Mouse (Mus musculus) lung, embryonic 14.5 days (tissue): ENCODE data around the gene Crygb. TPM values are rescaled to one million over a fixed set of nuclear protein-coding genes. Genes with fewer than 3 reads are reported as not detected.

Source experiments
- ATAC-seq: fragments of 200-750 bp; cut with Nextera tagmentation; 2 replicates; pipeline ENCODE4 v1.8.0; 2017; ENCODE audit warnings: mild to moderate bottlenecking, moderate TSS enrichment, moderate library complexity; ENCODE audit not compliant: insufficient read depth
- DNase-seq: peaks from one replicate; pipeline ENCODE4 v3.0.0-alpha.2; 2015
- H3K27ac ChIP-seq: fragments of 300-500 bp; sonication (generic); 2 replicates; pipeline ENCODE4 v1.5.1; 2014; ENCODE audit warnings: low read depth, mild to moderate bottlenecking, moderate library complexity
- H3K27me3 ChIP-seq: fragments of 300-500 bp; sonication (generic); 2 replicates; pipeline ENCODE4 v1.6.1; 2014; ENCODE audit warnings: low read length, control low read depth; ENCODE audit not compliant: insufficient read depth
- H3K36me3 ChIP-seq: fragments of 300-500 bp; sonication (generic); 2 replicates; pipeline ENCODE4 v1.6.1; 2014; ENCODE audit warnings: control low read depth; ENCODE audit not compliant: insufficient read depth
- H3K4me1 ChIP-seq: fragments of 300-500 bp; sonication (generic); 2 replicates; pipeline ENCODE4 v1.6.1; 2014; ENCODE audit warnings: antibody characterized with exemption, control low read depth; ENCODE audit not compliant: insufficient read depth
- H3K4me2 ChIP-seq: fragments of 300-500 bp; sonication (generic); 2 replicates; pipeline ENCODE4 v1.6.1; 2014; ENCODE audit warnings: mild to moderate bottlenecking
- H3K4me3 ChIP-seq: fragments of 300-500 bp; sonication (generic); 2 replicates; pipeline ENCODE4 v1.5.1; 2014; ENCODE audit warnings: low read depth, low read length
- H3K9ac ChIP-seq: fragments of 300-500 bp; sonication (generic); 2 replicates; pipeline ENCODE4 v1.6.1; 2014
- H3K9me3 ChIP-seq: fragments of 300-500 bp; sonication (generic); 2 replicates; pipeline ENCODE4 v1.6.1; 2016; ENCODE audit warnings: low read depth, low read length, control low read depth
- CTCF ChIP-seq: IDR thresholded peaks from 2 replicates; pipeline ENCODE4 v1.5.1; 2016; ENCODE audit warnings: antibody characterized with exemption, low read depth
- WGBS: fragments of 180-500 bp; shearing (Covaris S2); extraction: QIAGEN DNeasy Blood & Tissue Kit; methylation state at CpG from one replicate; pipeline ENCODE4 v1.1.7; 2014; 5-methylcytosine and 5-hydroxymethylcytosine counted together
- polyA plus RNA-seq: library from polyadenylated mRNA; unstranded; fragments of >200 nt; fragmentation: Nextera tagmentation; extraction: Ambion mirVana; gene quantifications from 2 replicates; pipeline ENCODE4 v1.2.1, GENCODE M21; 2014

Crygb gene
- polyA plus RNA-seq, 1 experiment from 2014 or later = not detected

DNA sequence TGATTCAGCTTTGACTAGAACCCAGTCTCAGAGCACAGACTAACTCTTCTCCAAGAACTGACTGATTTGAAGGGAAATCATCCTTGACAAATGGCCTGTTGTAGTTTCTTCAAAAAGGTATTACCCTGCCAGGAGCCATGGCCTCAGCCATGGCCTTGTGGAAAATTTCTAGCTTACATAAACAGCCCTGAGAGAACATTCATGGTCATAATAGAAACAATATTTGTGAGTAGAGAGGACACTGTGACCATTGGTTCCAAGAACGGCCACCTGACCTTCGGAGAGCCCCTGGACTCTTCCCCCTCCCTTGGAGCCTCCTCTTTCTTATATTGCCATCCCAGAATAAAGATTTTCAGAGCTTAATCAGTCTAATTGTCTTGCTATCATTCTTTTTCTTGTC, 38.7 kb downstream of the Crygb start:
- Histone ChIP-seq H3K27me3 (no peaks in the 10 kb centered on the region), H3K27ac (no peak overlapping the region), H3K4me2 (no peak overlapping the region), H3K36me3 (no peaks in the 10 kb centered on the region), H3K9me3 (no peaks in the 10 kb centered on the region), H3K9ac (no peak overlapping the region), H3K4me3 (no peak overlapping the region), H3K4me1 (no peaks in the 10 kb centered on the region)
- DNase-seq (no peak), ATAC-seq (no peak)
- WGBS = 83% methylated on average over 2 of the region's 2 CpGs
- no peak for TF ChIP-seq CTCF

DNA sequence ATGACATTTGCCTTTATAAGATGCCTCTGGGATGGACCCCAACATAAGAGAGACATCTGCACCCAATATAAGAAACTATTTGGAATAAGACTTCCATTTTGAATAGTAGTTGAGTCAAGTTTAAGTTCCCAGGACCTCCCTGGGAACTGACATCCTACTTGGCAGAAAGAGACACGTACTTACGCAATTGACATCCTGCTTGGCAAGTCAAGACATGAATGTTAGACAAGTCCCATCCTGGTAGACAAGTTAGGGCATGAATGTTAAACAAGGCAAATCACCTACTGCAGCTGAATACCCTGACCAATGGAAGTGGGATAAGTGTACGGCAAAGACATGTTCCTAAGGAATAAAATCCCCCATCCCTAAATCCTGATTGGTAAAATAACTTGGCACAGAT, 40.3 kb downstream of the Crygb start:
- H3K9ac ChIP-seq = no peak overlapping the region
- H3K36me3 ChIP-seq = no peaks in the 10 kb centered on the region
- WGBS = 90% methylated on average over 3 of the region's 3 CpGs
- no peaks in the 10 kb centered on the region for H3K9me3 ChIP-seq
- ATAC-seq = no peak
- TF ChIP-seq CTCF = no peak
- H3K4me1 ChIP-seq = no peaks in the 10 kb centered on the region
- no peaks in the 10 kb centered on the region for H3K27me3 ChIP-seq
- DNase-seq = no peak
- no peak overlapping the region for H3K27ac ChIP-seq
- no peak overlapping the region for H3K4me3 ChIP-seq
- no peak overlapping the region for H3K4me2 ChIP-seq

DNA sequence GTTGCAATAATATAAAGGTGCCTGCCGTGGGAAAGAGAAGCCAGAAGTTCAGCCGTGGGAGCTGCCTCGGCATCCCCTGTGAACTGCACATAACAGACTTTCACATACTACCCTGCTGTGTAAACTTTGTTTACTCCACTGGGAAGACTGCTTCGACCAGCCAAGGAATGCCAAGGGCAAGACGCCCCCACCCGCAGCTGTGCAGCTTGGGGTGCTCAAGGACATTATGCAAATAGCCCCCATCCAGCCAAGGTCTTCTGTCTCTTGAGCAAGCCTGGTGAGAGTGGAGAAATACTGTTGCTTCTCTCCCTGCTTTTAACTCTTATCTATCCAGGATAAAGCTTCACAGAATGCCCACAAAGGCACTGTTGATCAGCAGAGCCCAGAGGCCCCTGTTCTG, 41.3 kb downstream of the Crygb start:
- Histone ChIP-seq H3K4me1 (no peaks in the 10 kb centered on the region), H3K4me2 (no peak overlapping the region), H3K36me3 (no peaks in the 10 kb centered on the region), H3K9me3 (no peaks in the 10 kb centered on the region), H3K9ac (no peak overlapping the region), H3K4me3 (no peak overlapping the region), H3K27ac (no peak overlapping the region), H3K27me3 (no peaks in the 10 kb centered on the region)
- no peak for DNase-seq
- whole genome bisulfite sequencing = 63% methylated on average over 6 of the region's 6 CpGs
- ATAC-seq = no peak
- TF ChIP-seq CTCF = no peak

DNA sequence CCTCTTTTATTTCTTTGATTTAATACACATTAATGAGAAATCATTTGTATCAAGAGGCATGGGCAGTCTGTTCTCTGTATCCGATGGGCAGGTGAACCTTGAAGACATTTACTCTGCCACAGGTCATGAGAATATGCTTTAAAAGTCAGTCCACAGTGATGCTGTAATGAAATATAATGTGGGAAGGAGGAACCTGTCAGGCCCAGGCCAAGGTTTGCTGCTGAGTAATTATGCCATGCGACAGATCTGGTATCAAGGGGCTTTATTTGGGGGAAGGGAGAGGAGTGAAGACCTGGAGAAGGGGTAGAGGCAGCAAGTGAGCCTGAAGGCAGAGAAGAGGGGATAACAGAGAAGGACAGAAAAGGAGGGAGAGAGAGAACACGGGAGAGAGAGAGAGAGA, 42.4 kb downstream of the Crygb start:
- no peak for TF ChIP-seq CTCF
- no peaks in the 10 kb centered on the region for H3K9me3 ChIP-seq
- H3K4me1 ChIP-seq = no peaks in the 10 kb centered on the region
- ATAC-seq (no peak), DNase-seq (no peak)
- no peak overlapping the region for H3K9ac ChIP-seq
- H3K4me3 ChIP-seq = no peak overlapping the region
- no peak overlapping the region for H3K27ac ChIP-seq
- no peaks in the 10 kb centered on the region for H3K27me3 ChIP-seq
- no peak overlapping the region for H3K4me2 ChIP-seq
- no peaks in the 10 kb centered on the region for H3K36me3 ChIP-seq
- 64% methylated on average over 3 of the region's 3 CpGs for WGBS

DNA sequence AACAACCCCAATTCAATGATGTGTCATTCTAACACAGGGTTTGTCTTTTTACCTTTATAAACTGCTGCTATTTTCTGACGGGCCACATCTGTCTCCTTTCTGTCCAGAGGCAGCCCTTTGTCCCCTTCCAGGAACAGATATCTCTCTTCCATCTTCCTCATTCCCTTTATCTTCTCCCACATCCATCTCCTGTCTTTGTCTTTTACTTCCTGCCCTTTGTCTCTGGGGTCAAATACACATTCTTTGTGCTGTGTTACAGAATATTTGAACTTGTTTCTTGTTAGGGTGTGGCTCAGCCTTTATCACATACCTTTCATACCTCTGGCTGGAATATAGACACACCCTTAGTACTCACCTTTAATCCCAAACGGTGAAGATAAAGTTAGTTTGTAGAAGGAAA, 44.5 kb downstream of the Crygb start:
- Histone ChIP-seq H3K4me1 (no peaks in the 10 kb centered on the region), H3K4me2 (no peak overlapping the region), H3K4me3 (no peak overlapping the region), H3K36me3 (no peaks in the 10 kb centered on the region), H3K9ac (no peak overlapping the region), H3K9me3 (no peaks in the 10 kb centered on the region), H3K27me3 (no peaks in the 10 kb centered on the region), H3K27ac (no peak overlapping the region)
- DNase-seq (no peak), ATAC-seq (no peak)
- 27% methylated on average over 2 of the region's 2 CpGs for WGBS
- no peak for TF ChIP-seq CTCF

DNA sequence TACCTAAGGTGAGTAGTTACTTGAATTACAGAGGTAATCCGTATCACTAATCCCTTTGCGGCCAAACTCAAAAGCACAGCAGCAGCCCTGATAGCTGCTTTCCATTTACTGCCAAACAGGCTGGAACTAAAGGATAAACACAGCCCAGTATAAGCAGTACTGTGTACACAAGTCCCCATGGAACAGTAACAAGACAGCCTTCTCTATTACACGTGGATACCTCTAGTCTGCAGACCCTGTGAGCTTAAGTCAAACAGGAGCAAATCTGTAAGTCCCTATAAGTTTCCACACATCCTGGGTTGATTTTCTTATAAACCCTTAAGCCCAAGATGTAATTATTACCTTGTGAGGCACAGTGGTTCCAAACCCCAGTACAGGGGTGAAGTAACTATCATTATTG, 46.6 kb downstream of the Crygb start:
- Histone ChIP-seq H3K4me2 (no peak overlapping the region), H3K9ac (no peak overlapping the region), H3K9me3 (no peaks in the 10 kb centered on the region), H3K27me3 (no peaks in the 10 kb centered on the region), H3K4me3 (no peak overlapping the region), H3K4me1 (no peaks in the 10 kb centered on the region), H3K27ac (no peak overlapping the region), H3K36me3 (no peaks in the 10 kb centered on the region)
- 37% methylated on average over 3 of the region's 3 CpGs for WGBS
- no peak for DNase-seq
- no peak for ATAC-seq
- TF ChIP-seq CTCF = no peak

DNA sequence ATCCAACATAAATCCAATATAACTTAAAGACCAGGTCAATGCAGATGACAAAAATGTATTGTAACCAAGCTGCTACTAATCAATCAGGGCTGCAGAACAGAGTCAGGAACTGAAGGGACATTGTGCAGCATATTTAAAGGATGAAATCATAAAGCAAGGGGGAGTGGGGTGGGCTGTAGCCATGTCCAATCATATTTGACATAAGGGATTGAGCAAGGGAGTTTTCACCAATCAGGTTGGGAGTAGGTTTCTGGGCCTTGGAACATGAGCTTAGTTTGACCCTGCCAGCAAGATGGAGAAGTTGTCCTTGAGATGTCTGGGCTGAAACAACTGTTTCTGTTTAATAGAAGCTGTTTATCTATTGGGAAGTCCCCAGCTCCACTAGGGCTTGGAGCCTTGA, 49.4 kb downstream of the Crygb start, which contains the start of gene Akr1cl:
TSS of gene Akr1cl (minus strand) at position 119 of the 400 bp plus-strand sequence.
- Histone ChIP-seq H3K4me2 (no peak within 1 kb of the TSS), H3K4me1 (no peaks in the 10 kb centered on the region), H3K9ac (no peak within 1 kb of the TSS), H3K27ac (no peak within 1 kb of the TSS), H3K4me3 (no peak within 1 kb of the TSS), H3K9me3 (no peaks in the 10 kb centered on the region), H3K27me3 (no peaks in the 10 kb centered on the region), H3K36me3 (no peaks in the 10 kb centered on the region)
- TF ChIP-seq CTCF = no peak
- DNase-seq (no peak), ATAC-seq (no peak)

Other genes starting within 250 kb of the Crygb start
- gene Plekhm3, start 125.5 kb downstream of the Crygb start, polyA plus RNA-seq = 8.1 and 9.2 TPM in 2 replicates
- 0.17 TPM in 1 of 2 replicates, not detected in the other for gene Akr1cl, start 49.5 kb downstream of the Crygb start, polyA plus RNA-seq
- gene Cryge, start 31.1 kb downstream of the Crygb start, polyA plus RNA-seq = not detected in 2 replicates
- not detected in 2 replicates for gene Crygd, start 18.8 kb downstream of the Crygb start, polyA plus RNA-seq
- gene Crygc, start 8.6 kb downstream of the Crygb start, polyA plus RNA-seq = not detected in 2 replicates
- gene Cryga, start 21.1 kb upstream of the Crygb start, polyA plus RNA-seq = not detected in 2 replicates
- gene Gm28845, start 37.3 kb upstream of the Crygb start, polyA plus RNA-seq = not detected in 2 replicates
- 0.14 TPM in 1 of 2 replicates, not detected in the other for gene D630023F18Rik, start 40.9 kb upstream of the Crygb start, polyA plus RNA-seq
- gene Idh1, start 104.2 kb upstream of the Crygb start, polyA plus RNA-seq = 113 and 114 TPM in 2 replicates
- 14.4 and 15.5 TPM in 2 replicates for gene Pikfyve, start 104.4 kb upstream of the Crygb start, polyA plus RNA-seq
- gene Pth2r, start 199.8 kb upstream of the Crygb start, polyA plus RNA-seq = 0.07 TPM in 1 of 2 replicates, not detected in the other